Mouse (Mus musculus) MEL-GATA-1-ER (cell line): ENCODE data around the gene Ckap4.

ENCODE experiments used
- DNase-seq: peaks from one replicate; pipeline ENCODE4 v3.0.0-alpha.2; 2012; ENCODE audit warnings: low read depth; ENCODE audit errors: extremely low read depth

Gene Ckap4

DNA sequence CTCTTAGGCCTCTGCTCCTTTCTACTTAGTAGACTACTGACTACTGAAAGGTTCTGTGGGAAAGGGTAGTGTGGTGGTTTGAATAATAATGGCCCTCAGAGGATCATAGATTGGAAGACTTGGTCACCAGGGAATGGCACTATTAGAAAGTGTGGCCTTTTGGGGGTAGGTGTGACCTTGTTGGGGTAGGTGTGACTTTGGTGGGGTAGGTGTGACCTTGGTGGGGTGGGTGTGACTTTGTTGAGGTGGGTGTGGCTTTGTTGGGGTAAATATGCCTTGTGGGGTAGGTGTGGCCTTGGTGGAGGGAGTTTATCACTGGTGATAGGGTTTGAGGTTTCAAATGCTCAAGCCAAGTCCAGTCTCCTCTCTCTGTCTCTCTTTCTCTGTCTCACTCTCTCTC, 21.1 kb downstream of the Ckap4 start:
- no peak for DNase-seq

DNA sequence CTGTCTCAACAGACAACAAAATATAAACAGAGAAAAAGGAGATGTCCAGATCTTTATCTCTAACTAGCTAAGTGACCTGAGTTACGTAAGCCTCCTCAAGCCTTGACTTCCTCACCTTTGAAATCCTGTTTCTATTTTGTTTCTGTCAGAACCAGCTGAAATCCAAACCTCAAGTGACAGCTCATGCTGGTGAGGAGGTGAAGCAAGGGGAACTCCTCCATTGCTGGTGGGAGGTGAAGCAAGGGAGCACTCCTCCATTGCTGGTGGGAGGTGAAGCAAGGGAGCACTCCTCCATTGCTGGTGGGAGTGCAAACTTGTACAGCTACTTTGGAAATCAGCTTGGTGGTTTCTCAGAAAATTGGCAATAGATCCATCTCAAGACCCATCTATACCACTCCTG, 25.3 kb downstream of the Ckap4 start:
- DNase-seq = no peak

DNA sequence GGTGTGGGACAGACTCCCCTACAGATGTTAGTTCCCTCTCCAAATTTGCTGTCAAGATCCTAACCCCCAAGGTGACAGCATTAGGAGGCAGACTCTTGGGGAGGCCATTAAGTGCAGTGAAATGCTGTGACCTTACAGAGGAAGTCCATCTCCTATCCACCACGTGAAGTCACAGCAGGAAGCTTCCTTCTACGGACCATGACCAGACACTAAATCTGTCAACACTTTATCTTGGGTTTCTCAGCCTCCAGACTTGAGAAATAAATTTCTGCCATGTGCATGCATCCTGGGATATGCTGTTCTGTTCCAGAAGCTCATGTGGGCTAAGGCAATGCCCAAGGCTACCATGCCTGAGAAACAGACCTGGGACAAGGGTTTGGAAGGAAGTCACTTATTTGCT, 35.0 kb downstream of the Ckap4 start:
- no peak for DNase-seq

DNA sequence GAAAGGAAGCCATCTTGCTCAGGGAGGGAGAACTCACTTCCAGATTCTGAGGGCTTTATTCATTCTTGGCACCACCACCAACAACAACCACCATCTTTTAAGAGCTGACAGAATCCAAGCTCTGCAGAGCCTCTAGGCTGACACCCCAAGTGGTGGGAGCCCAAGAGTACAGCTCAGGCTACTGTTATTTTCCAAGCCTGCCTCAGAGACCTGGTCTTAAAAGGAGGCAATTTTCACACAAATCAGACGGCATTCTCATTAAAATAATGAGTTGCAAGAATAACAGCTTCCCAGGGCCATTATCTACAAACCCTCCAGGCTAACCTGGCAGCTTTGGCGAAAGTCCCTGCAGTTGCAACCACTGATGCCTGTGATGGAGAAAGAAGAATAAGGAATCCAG, 37.1 kb downstream of the Ckap4 start:
- DNase-seq = no peak

DNA sequence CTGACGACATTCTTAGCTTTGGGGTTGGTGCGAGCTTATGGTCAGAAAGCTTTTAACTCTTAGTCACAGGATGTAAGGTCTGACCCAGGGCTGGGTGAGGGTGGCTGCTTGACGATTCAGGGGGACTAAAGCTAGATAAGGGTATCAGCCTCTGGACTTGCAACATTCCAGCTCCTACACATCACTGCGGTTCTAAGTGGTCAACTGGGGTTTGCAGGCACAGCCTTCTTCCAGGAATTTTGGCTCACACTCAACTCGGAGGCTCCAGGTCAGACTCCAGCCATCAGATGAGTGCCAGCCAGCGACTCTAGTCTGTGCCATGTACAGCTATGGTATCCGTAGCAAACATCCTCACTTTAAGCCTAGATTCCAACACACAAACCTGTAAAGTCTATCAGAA, 39.4 kb downstream of the Ckap4 start:
- no peak for DNase-seq

DNA sequence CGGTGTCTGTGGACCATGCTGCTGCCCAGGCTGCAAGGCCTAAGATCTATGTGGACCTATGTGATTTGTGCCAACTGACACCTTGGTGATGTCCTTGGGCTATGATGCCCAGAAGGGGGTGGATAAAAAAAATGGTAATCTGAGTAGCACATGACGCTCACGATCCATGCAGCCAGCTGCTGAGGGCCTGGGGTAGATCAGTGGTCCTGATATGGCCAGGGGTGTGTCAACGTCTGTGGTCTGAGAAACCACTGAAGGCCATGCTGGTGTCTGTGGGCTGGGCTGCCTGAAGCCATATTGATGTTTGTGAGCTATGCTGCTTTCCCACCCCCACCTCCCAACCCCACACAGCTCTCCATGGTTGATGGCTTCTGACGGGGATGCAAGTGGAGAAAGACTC, 43.7 kb downstream of the Ckap4 start:
- no peak for DNase-seq

DNA sequence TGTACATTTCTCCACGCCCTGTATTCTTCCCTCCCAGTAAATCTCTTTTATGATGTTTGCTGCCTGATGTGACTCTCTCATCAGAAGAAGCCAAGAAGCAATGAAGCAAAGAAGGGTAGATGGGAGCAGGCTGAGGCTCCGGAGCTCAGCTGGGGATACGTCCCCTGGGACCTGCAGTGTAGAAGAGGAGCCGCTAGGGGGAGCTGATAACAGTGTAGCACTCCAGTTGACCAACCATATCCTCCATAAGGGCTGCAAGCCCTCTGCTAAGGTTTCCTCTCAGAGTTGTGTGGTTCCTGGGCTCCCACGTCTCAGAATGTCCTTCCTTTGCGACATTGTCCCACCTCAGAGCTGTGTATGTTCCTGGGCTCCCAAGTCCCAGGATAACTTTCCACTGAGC, 45.5 kb downstream of the Ckap4 start:
- peak; percentile 59 for DNase-seq

DNA sequence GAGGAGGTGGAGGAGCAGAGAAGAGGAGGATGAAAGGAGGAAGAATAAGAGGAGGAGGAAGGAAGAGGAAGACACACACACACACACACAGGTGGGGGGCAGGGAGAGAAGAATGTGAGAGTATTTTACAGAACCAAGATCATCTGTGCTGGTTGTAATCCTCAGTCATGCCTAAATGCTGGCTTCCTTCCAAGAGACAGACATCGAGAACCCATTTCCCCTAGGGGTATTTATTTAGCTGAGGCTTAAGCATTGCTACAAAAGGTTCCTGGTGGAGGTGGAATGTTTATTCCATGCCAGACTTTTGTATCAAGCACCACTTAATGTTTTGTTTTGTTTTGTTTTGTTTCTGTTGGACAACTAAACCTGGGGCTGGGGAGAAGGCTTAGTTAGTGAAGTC, 49.2 kb downstream of the Ckap4 start:
- DNase-seq = no peak

DNA sequence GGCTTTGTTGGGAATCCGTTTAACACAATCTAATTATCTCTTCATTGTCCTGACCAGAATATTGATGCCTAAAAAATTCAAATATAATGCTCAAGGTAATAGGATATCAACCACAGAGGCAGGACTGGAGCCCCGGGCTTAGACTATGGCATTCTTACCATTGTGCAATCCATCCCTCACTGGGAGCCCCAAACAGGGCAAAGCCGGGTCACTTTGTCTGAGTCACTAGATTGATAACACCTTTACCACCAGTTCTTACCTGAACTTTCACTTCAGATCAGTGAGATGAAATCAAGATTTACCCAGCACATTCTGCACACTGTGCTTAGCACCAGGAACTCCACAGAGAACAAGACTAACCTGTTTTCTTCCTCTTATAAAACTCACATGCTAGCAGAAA, 50.3 kb downstream of the Ckap4 start:
- no peak for DNase-seq

DNA sequence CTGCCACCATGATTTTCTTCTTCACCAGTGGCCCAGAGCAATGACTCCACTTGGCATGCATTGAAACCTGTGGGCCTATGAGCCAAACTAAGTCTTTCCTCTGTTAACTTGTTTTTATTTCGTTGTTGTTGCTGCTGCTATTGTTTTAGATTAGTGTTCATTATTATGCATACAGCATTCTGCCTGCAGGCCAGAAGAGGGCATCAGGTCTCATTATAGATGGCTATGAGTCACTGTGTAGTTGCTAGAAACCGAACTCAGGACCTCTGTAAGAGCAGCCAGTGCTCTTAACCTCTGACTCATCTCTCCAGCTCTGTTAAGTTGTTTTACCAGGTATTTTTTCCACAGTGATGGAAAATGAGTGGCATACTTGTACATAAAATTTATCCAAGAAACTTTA, 50.8 kb downstream of the Ckap4 start:
- no peak for DNase-seq

DNA sequence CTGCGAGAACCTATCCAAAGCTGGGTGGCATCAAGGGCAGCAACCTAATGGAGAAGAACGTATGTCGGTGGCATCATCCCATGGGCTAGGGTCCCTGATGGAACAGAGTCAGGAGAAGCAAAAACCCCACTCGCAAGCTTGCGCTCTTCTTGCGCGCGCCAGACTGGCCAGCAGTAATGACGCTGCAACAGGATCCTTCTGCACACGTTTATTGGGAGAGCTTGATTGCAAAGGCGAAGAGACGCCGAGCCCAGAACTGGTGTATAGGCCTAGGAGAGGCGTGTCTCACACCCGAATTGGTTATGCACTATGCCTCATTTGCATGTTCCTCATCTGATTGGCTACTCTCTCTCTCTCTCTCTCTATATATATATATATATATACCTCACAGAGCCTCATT, 51.4 kb downstream of the Ckap4 start:
- DNase-seq = peak; percentile 79

DNA sequence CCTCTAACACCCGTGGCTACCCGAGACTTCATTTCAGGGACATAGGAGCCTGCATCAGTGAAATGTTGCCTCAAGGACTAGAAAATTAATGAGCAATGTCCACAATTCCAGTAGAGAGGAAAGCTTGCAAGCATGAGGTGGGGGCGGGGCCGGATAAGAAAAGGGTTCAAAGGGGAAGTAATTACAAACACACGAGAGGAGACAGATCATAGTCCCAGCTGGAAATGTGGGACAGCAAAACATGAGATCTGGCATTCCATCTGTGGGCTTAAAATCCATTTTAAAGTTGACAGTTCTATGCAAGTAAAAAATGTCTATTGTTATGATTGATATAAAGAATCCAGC, 52.6 kb downstream of the Ckap4 start:
- DNase-seq = no peak

DNA sequence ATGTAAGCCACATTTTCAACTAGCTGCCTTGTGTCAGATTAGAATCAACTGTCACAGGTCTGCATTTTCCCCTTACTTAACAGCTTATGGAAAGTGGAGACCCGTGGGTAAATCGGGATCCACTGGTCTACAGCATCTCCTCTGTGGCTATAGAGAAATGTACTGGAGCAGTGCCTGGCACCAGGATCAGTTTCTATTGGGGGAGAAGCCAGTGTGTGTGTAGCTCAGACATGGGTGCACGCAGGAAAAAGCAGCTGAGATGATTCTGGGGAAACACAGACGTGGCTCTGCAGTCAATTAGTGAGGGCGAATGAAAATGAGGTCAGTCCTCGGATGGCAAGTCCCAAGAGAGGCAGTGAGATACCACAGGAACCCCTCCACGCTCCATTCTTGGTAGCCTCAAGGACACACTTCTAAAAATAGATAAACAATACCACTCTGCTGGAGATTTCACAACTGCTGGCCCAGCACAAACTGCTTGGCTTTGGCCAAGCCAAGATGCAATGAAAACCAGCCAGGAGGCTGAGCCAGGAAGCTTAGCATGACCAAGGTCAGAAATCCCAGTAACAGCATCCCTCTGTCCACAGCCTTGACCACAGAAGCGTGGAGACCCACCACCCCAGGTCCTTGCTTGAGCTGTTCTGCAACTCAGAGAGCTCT, 53.1 kb downstream of the Ckap4 start:
- no peak for DNase-seq

DNA sequence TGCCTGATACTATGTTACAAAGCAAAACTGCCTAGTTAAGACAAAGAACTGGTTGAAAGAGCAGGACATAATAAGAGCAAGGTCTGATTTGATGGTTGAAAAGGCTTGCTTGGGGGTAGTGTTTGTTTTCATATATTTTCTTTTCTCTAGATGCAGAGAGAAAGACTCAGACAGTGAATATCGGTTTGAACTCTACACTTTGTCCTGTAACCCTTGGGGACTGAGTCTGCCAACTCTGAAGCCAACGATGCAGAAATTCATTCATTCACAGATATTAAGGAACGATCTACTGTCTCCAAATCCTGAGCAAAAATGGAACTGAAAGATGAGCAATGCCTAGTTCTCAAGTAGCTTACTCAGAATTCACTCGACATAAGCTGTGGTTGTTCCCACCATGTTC, 53.7 kb downstream of the Ckap4 start:
- DNase-seq = no peak

DNA sequence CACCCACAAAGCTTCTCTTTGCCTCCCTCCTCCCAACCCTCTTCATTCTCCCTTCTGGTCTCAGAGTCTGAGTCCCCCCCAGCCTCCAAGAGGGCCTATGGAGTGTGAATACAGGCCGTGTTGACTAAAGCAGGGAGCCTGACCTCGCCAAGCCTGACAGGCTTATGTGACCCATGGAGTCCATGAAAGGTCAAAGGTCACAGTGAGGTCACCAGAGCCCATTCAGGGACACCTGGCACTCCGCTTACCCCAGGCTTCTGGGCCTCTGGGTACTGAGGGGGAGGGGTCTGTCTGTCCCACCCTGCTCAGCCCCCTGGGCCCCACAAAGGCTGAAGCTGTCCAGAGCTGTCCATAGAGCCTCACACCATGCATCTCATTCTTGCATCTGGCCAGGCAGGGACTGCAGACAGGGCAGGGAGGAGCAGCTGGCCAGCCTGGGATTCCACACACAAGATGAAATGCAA, 56.2 kb downstream of the Ckap4 start:
- DNase-seq = no peak

DNA sequence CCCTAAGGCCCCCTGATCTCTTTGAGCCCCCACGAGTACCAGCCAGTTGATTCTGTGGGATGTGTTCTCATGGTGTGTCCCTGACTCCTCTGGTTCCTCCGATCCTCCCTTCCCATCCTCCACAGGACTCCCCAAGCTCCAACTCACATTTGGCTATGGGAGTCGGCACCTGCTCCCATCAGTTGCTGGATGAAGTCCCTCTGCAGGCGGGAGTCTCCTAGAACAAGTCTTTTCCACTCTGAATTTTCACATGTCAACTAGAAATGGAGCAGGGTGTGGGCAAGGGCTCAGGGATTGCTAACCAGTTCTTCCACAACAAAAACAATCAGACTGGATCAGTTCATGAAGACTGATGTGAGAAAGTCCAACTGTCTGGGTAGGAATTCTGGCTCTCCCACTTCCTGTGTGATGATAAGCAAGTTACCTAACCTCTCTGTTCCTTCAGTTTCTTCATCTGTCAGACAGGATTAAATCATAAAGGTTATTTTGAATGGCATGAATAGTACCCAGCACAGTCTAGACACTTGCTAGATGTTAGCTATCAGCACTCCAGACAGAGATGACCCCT, 56.7 kb downstream of the Ckap4 start:
- DNase-seq = no peak
